Mouse (Mus musculus): ENCODE data around the gene Adprm.
"Not testable (repeated sequence)": the region's sequence is repeated elsewhere in the genome, so short reads cannot be mapped to it uniquely, and the experiment has no call there.

Adprm gene

GRCm38 (mm10) chr11:67052321-67052952, at the start of gene Adprm, which contains the start of gene Sco1:
Gene Adprm (minus strand): TSS chr11:67052594.
Gene Sco1 (plus strand): TSS chr11:67052670.
- peak; percentile 93 for DNase-seq

GRCm38 (mm10) chr11:67101713-67102112, 49.3 kb upstream of the Adprm start:
- peak; percentile 60 for DNase-seq

- peak; percentile 37 for DNase-seq
Observed at GRCm38 (mm10) chr11:67100169-67100568, 47.8 kb upstream of the Adprm start.

GRCm38 (mm10) chr11:67099241-67099640, 46.8 kb upstream of the Adprm start:
- no peak for DNase-seq

GRCm38 (mm10) chr11:67098427-67098826, 46.0 kb upstream of the Adprm start:
- peak; percentile 67 for DNase-seq

GRCm38 (mm10) chr11:67097709-67098108, 45.3 kb upstream of the Adprm start:
- no peak for DNase-seq

- no peak for DNase-seq
Observed at GRCm38 (mm10) chr11:67094470-67094869, 42.1 kb upstream of the Adprm start.

GRCm38 (mm10) chr11:67093652-67094051, 41.3 kb upstream of the Adprm start:
- no peak for DNase-seq

- DNase-seq: no peak
Observed at GRCm38 (mm10) chr11:67093201-67093600, 40.8 kb upstream of the Adprm start.

GRCm38 (mm10) chr11:67092354-67092753, 40.0 kb upstream of the Adprm start:
- DNase-seq: not testable (repeated sequence)

GRCm38 (mm10) chr11:67087225-67087624, 34.8 kb upstream of the Adprm start:
- no peak for DNase-seq

- DNase-seq: no peak
Observed at GRCm38 (mm10) chr11:67086467-67087164, 34.2 kb upstream of the Adprm start.

- DNase-seq: peak; percentile 71
Observed at GRCm38 (mm10) chr11:67085489-67085888, 33.1 kb upstream of the Adprm start.

GRCm38 (mm10) chr11:67083712-67084340, 31.4 kb upstream of the Adprm start:
- no peak for DNase-seq

- DNase-seq: no peak
Observed at GRCm38 (mm10) chr11:67083239-67083638, 30.8 kb upstream of the Adprm start.

- no peak for DNase-seq
Observed at GRCm38 (mm10) chr11:67082793-67083192, 30.4 kb upstream of the Adprm start.

GRCm38 (mm10) chr11:67082188-67082587, 29.8 kb upstream of the Adprm start:
- DNase-seq: no peak

GRCm38 (mm10) chr11:67081125-67081649, 28.8 kb upstream of the Adprm start:
- no peak for DNase-seq

- peak; percentile 65 for DNase-seq
Observed at GRCm38 (mm10) chr11:67080168-67080567, 27.8 kb upstream of the Adprm start.

- DNase-seq: no peak
Observed at GRCm38 (mm10) chr11:67079740-67080139, 27.3 kb upstream of the Adprm start.

- DNase-seq: no peak
Observed at GRCm38 (mm10) chr11:67078888-67079287, 26.5 kb upstream of the Adprm start.

- DNase-seq: no peak
Observed at GRCm38 (mm10) chr11:67078000-67078399, 25.6 kb upstream of the Adprm start, which contains the start of gene Myh3. Gene Myh3 (plus strand): TSS chr11:67078300.

- DNase-seq: no peak
Observed at GRCm38 (mm10) chr11:67077435-67077834, 25.0 kb upstream of the Adprm start.

- no peak for DNase-seq
Observed at GRCm38 (mm10) chr11:67076781-67077180, 24.4 kb upstream of the Adprm start.

Measured in right cerebral cortex, adult 18-20 months (tissue).